Mouse (Mus musculus): Measurements from ENCODE around the gene Olfr937.

GRCm38 (mm10) chr9:39023277-39023676, 41.5 kb downstream of the Olfr937 start, which contains the start of gene Olfr146:
- no peak for TF ChIP-seq CTCF (IDR thresholded peaks at IDR 0.05; ENCODE audit: low read depth)
- TF ChIP-seq EP300 (IDR thresholded peaks at IDR 0.05; ENCODE audit: low read depth) = no peak

All from heart, postnatal 0 days (tissue).